Mouse (Mus musculus) CH12.LX (cell line): ENCODE results near the gene Mapkapk5. TPM values are rescaled to one million over a fixed set of nuclear protein-coding genes. Genes with fewer than 3 reads are reported as not detected.
"Not testable (repeated sequence)": the region's sequence is repeated elsewhere in the genome, so short reads cannot be mapped to it uniquely, and the experiment has no call there.

Experiments used
- DNase-seq: peaks from one replicate; pipeline ENCODE4 v3.0.0-alpha.2; 2013; ENCODE audit errors: extremely low read depth
- H3K27ac ChIP-seq: 2 replicates; pipeline ENCODE4 v1.5.1; 2012; ENCODE audit warnings: low read depth, mild to moderate bottlenecking, control low read depth, moderate library complexity; ENCODE audit not compliant: insufficient read depth
- H3K27me3 ChIP-seq: replicated peaks from 2 replicates; pipeline ENCODE3; 2012; ENCODE audit warnings: inconsistent platforms
- H3K36me3 ChIP-seq, 2 experiments: replicated peaks in 1 of 2; 2 replicates each; pipeline versions ENCODE3 to v1.6.1; 2012; ENCODE audit warnings: inconsistent platforms in 1 of 2, low read length in 1 of 2, mild to moderate bottlenecking in 1 of 2, mixed read lengths in 1 of 2, moderate library complexity in 1 of 2; ENCODE audit not compliant: control insufficient read depth in 1 of 2, insufficient read depth in 1 of 2
- H3K4me1 ChIP-seq, 2 experiments: 2 replicates each; pipeline ENCODE4 v1.6.1; 2012; ENCODE audit warnings: inconsistent platforms in 1 of 2, moderate library complexity in 1 of 2; ENCODE audit not compliant: insufficient read depth in 2 of 2, control insufficient read depth in 1 of 2
- H3K4me2 ChIP-seq: 2 replicates; pipeline ENCODE4 v1.6.1; 2012; ENCODE audit warnings: low read depth, mild to moderate bottlenecking, control low read depth; ENCODE audit not compliant: poor library complexity, insufficient read depth, severe bottlenecking
- H3K4me3 ChIP-seq, 3 experiments: fragments of 150-350 bp in 1 of 3; sonication (generic) in 1 of 3; replicated peaks in 1 of 3; 2 replicates each; pipeline versions ENCODE3 to v1.5.1; 2011 to 2012; ENCODE audit warnings: low read depth in 2 of 3, low read length in 2 of 3, mild to moderate bottlenecking in 2 of 3, moderate library complexity in 2 of 3, control low read depth in 1 of 3, improper control_type of control experiment in 1 of 3, inconsistent platforms in 1 of 3, mixed read lengths in 1 of 3; ENCODE audit not compliant: poor library complexity in 1 of 3
- H3K79me2 ChIP-seq: replicated peaks from 2 replicates; pipeline ENCODE4 v1.6.1; 2012; ENCODE audit warnings: mild to moderate bottlenecking, moderate library complexity; ENCODE audit not compliant: control insufficient read depth, poor library complexity, insufficient read depth, severe bottlenecking; ENCODE audit errors: extremely low read depth
- H3K9ac ChIP-seq: 2 replicates; pipeline ENCODE4 v1.6.1; 2012; ENCODE audit warnings: low read depth, mild to moderate bottlenecking, control low read depth, moderate library complexity; ENCODE audit not compliant: insufficient read depth
- H3K9me3 ChIP-seq: replicated peaks from 2 replicates; pipeline ENCODE3; 2012; ENCODE audit warnings: low read length, inconsistent platforms, mixed read lengths
- BHLHE40 ChIP-seq: IDR thresholded peaks from 2 replicates; pipeline ENCODE4 v1.6.1; 2011; ENCODE audit warnings: mild to moderate bottlenecking, low read depth, low read length, improper control_type of control experiment
- CHD1 ChIP-seq: IDR thresholded peaks from 2 replicates; pipeline ENCODE4 v1.6.1; 2012; ENCODE audit warnings: low read depth, low read length, improper control_type of control experiment, inconsistent platforms
- E2F4 ChIP-seq: IDR thresholded peaks from 2 replicates; pipeline ENCODE4 v1.6.1; 2011; ENCODE audit warnings: low read depth, low read length, improper control_type of control experiment; ENCODE audit not compliant: insufficient replicate concordance
- EP300 ChIP-seq: IDR thresholded peaks from 2 replicates; pipeline ENCODE4 v1.6.1; 2011; ENCODE audit warnings: low read length, improper control_type of control experiment
- GABPA ChIP-seq: IDR thresholded peaks from 2 replicates; pipeline ENCODE4 v1.6.1; 2012; ENCODE audit warnings: low read depth, low read length, improper control_type of control experiment, inconsistent platforms; ENCODE audit not compliant: insufficient replicate concordance
- IRF4 ChIP-seq: IDR thresholded peaks from 2 replicates; pipeline ENCODE4 v1.6.1; 2014; ENCODE audit warnings: low read depth, mild to moderate bottlenecking, inconsistent platforms, low read length, improper control_type of control experiment
- JUND ChIP-seq: conservative IDR thresholded peaks from 2 replicates; pipeline ENCODE4 v1.6.1; 2011; ENCODE audit warnings: low read depth, low read length, improper control_type of control experiment
- MAFK ChIP-seq: IDR thresholded peaks from 2 replicates; pipeline ENCODE4 v1.6.1; 2011; ENCODE audit warnings: low read length, improper control_type of control experiment; ENCODE audit not compliant: insufficient replicate concordance
- MAX ChIP-seq: IDR thresholded peaks from 2 replicates; pipeline ENCODE4 v1.6.1; 2011; ENCODE audit warnings: low read length, improper control_type of control experiment
- MEF2A ChIP-seq: IDR thresholded peaks from 2 replicates; pipeline ENCODE4 v1.6.1; 2014; ENCODE audit warnings: low read depth, mild to moderate bottlenecking, inconsistent platforms, low read length, improper control_type of control experiment, borderline replicate concordance
- MYC ChIP-seq: IDR thresholded peaks from 2 replicates; pipeline ENCODE4 v1.6.1; 2011; ENCODE audit warnings: low read depth, mild to moderate bottlenecking, improper control_type of control experiment, low read length
- NRF1 ChIP-seq: IDR thresholded peaks from 2 replicates; pipeline ENCODE4 v1.6.1; 2014; ENCODE audit warnings: low read depth, mild to moderate bottlenecking, inconsistent platforms, low read length, improper control_type of control experiment, moderate library complexity
- POLR2AphosphoS2 ChIP-seq: IDR thresholded peaks from 2 replicates; pipeline ENCODE4 v1.6.1; 2011; ENCODE audit warnings: low read depth, low read length, improper control_type of control experiment
- RAD21 ChIP-seq: IDR thresholded peaks from 2 replicates; pipeline ENCODE4 v1.6.1; 2011; ENCODE audit warnings: low read depth, mild to moderate bottlenecking, low read length, improper control_type of control experiment, moderate library complexity
- SMC3 ChIP-seq: IDR thresholded peaks from 2 replicates; pipeline ENCODE4 v1.6.1; 2011; ENCODE audit warnings: low read depth, low read length, improper control_type of control experiment
- USF1 ChIP-seq: IDR thresholded peaks from 2 replicates; pipeline ENCODE4 v1.6.1; 2014; ENCODE audit warnings: low read depth, mild to moderate bottlenecking, inconsistent platforms, low read length, improper control_type of control experiment
- USF2 ChIP-seq: conservative IDR thresholded peaks from 2 replicates; pipeline ENCODE4 v1.6.1; 2011; ENCODE audit warnings: low read depth, low read length, improper control_type of control experiment
- ZC3H11A ChIP-seq: IDR thresholded peaks from 2 replicates; pipeline ENCODE4 v1.6.1; 2012; ENCODE audit warnings: low read depth, mild to moderate bottlenecking, inconsistent platforms, low read length, improper control_type of control experiment
- dilution Hi-C: fragments of 300-500 bp; cut with MboI; formaldehyde crosslinking; loops from 2 replicates; pipeline ENCODE4 v1.14.3; 2020; ENCODE audit warnings: low sequenced_read_pairs; ENCODE audit not compliant: extremely low pct_unique_long_range_greater_than_20kb, extremely low pct_ligation_motif_present
- in situ Hi-C: fragments of 300-500 bp; cut with MboI; formaldehyde crosslinking; loops from 3 replicates; pipeline ENCODE4 v1.14.3; 2019; ENCODE audit warnings: low sequenced_read_pairs, low pct_ligation_motif_present, low pct_unique_long_range_greater_than_20kb, mixed read lengths
- polyA plus RNA-seq: library from polyadenylated mRNA; unstranded; fragments of >175 nt; gene quantifications from 2 replicates; pipeline ENCODE4 v1.2.1, GENCODE M21; 2012; ENCODE audit warnings: low read depth; ENCODE audit not compliant: insufficient read length
- total RNA-seq, 2 experiments: library from RNA; depleted of rRNA; stranded (reverse); fragments of 300-350 nt in 1 of 2; fragments of >200 nt in 1 of 2; gene quantifications; 2 replicates each; pipeline ENCODE4 v1.2.3; 2012 to 2014

Mapkapk5 gene
- total and polyA plus RNA-seq, 3 experiments = 48.3 to 84.8 (median 82.9) TPM

- no peak for DNase-seq
- Histone ChIP-seq H3K4me1 (no peaks in the 10 kb centered on the region), H3K4me3 (no peak overlapping the region), H3K4me2 (no peak overlapping the region), H3K9ac (no peak overlapping the region), H3K79me2 (no peaks in the 10 kb centered on the region), H3K9me3 (no peaks in the 10 kb centered on the region), H3K27me3 (no peaks in the 10 kb centered on the region), H3K36me3 (peaks cover 66 to 86% of the 10 kb centered on the region in 2 experiments)
- dilution Hi-C loops = no loop called here
- in situ Hi-C loops = loop anchor here (5.0 kb wide), 1 partner anchor 34 kb away; no protein-coding TSS in a partner anchor
- no peak for TF ChIP-seq ZC3H11A
- TF ChIP-seq MEF2A = no peak
- TF ChIP-seq MAFK = no peak
- no peak for TF ChIP-seq GABPA
- no peak for TF ChIP-seq EP300
- TF ChIP-seq MYC = no peak
- no peak for TF ChIP-seq IRF4
- TF ChIP-seq POLR2AphosphoS2 = no peak
- TF ChIP-seq RAD21 = no peak
- no peak for TF ChIP-seq USF1
- TF ChIP-seq E2F4 = no peak
- no peak for TF ChIP-seq USF2
- no peak for TF ChIP-seq NRF1
- no peak for TF ChIP-seq BHLHE40
- no peak for TF ChIP-seq SMC3
- TF ChIP-seq JUND = no peak
- TF ChIP-seq MAX = no peak
- TF ChIP-seq, all 38 proteins: peak for 0
- no peak overlapping the region for H3K27ac ChIP-seq
Measured at GRCm38 (mm10) chr5:121526526-121526925, 19.2 kb downstream of the Mapkapk5 start.

- dilution Hi-C loops (no loop called here), in situ Hi-C loops (loop anchor here (5.0 kb wide), 1 partner anchor 34 kb away; no protein-coding TSS in a partner anchor)
- H3K27ac ChIP-seq = no peak overlapping the region
- no peaks in the 10 kb centered on the region for H3K9me3 ChIP-seq
- no peak overlapping the region for H3K4me2 ChIP-seq
- H3K27me3 ChIP-seq = no peaks in the 10 kb centered on the region
- peaks cover 66 to 86% of the 10 kb centered on the region in 2 experiments for H3K36me3 ChIP-seq
- no peaks in the 10 kb centered on the region for H3K79me2 ChIP-seq
- TF ChIP-seq CHD1 = no peak
- H3K4me3 ChIP-seq = no peak overlapping the region
- H3K4me1 ChIP-seq = no peaks in the 10 kb centered on the region
- no peak for DNase-seq
- H3K9ac ChIP-seq = no peak overlapping the region
Measured at GRCm38 (mm10) chr5:121525774-121526450, 19.8 kb downstream of the Mapkapk5 start.

GRCm38 (mm10) chr5:121519758-121520157 is 25.9 kb downstream of the Mapkapk5 start:
- H3K4me1 ChIP-seq, H3K27me3 ChIP-seq, H3K27ac ChIP-seq, H3K79me2 ChIP-seq, H3K9me3 ChIP-seq, DNase-seq, H3K4me3 ChIP-seq, H3K9ac ChIP-seq, H3K4me2 ChIP-seq, in situ Hi-C loops, dilution Hi-C loops: not testable (repeated sequence)
- peaks cover 40 to 66% of the 10 kb centered on the region in 2 experiments for H3K36me3 ChIP-seq
